Mouse (Mus musculus) kidney, adult 2 months (tissue): ENCODE results near the gene Gabbr2. TPM values are rescaled to one million over a fixed set of nuclear protein-coding genes. Genes with fewer than 3 reads are reported as not detected.

Source experiments
- DNase-seq: peaks from one replicate; pipeline ENCODE4 v3.0.0; 2021
- H3K27ac ChIP-seq: fragments of 200-500 bp; 2 replicates; pipeline ENCODE4 v1.5.1; 2012; ENCODE audit warnings: low read depth, low read length, control low read depth, inconsistent platforms; ENCODE audit not compliant: insufficient read depth
- H3K27me3 ChIP-seq: fragments of 200-500 bp; replicated peaks from 2 replicates; pipeline ENCODE4 v1.6.1; 2012; ENCODE audit warnings: mild to moderate bottlenecking, moderate library complexity, low read length, inconsistent platforms; ENCODE audit not compliant: control insufficient read depth, insufficient read depth
- H3K36me3 ChIP-seq: fragments of 200-500 bp; 2 replicates; pipeline ENCODE4 v1.6.1; 2012; ENCODE audit warnings: mild to moderate bottlenecking, moderate library complexity, low read length, inconsistent platforms; ENCODE audit not compliant: control insufficient read depth, insufficient read depth
- H3K4me1 ChIP-seq: fragments of 200-500 bp; 2 replicates; pipeline ENCODE4 v1.6.1; 2011; ENCODE audit warnings: low read length; ENCODE audit not compliant: control insufficient read depth, insufficient read depth
- H3K4me3 ChIP-seq: fragments of 200-500 bp; 2 replicates; pipeline ENCODE4 v1.5.1; 2011; ENCODE audit warnings: mild to moderate bottlenecking, low read depth, low read length, control low read depth; ENCODE audit not compliant: insufficient read depth
- CTCF ChIP-seq: fragments of 200-500 bp; conservative IDR thresholded peaks from 2 replicates; pipeline ENCODE4 v1.5.1; 2011; ENCODE audit warnings: low read depth, mild to moderate bottlenecking, control low read depth, low read length, moderate library complexity, mixed read lengths; ENCODE audit not compliant: insufficient read depth, insufficient read length
- POLR2A ChIP-seq: fragments of 200-500 bp; IDR thresholded peaks from one replicate; pipeline ENCODE4 v1.6.1; 2011; ENCODE audit warnings: low read depth, low read length, control low read depth
- WGBS: fragments of 180-500 bp; shearing (Covaris S2); methylation state at CpG from one replicate; pipeline ENCODE4 v1.1.7; 2018; 5-methylcytosine and 5-hydroxymethylcytosine counted together
- polyA plus RNA-seq: library from polyadenylated mRNA; depleted of rRNA; stranded (reverse); fragments of >200 nt; gene quantifications from 2 replicates; pipeline ENCODE4 v1.2.3, GENCODE M21; 2012

Gabbr2 gene
- polyA plus RNA-seq, 1 experiment = 0.28 TPM

- Histone ChIP-seq H3K4me1 (no peaks in the 10 kb centered on the region), H3K27me3 (no peaks in the 10 kb centered on the region), H3K27ac (no peak overlapping the region), H3K36me3 (no peaks in the 10 kb centered on the region), H3K4me3 (no peak overlapping the region)
- no peak for DNase-seq
- WGBS = 81% methylated on average over 6 of the region's 6 CpGs
- TF ChIP-seq POLR2A (no peak), CTCF (no peak)
Measured at GRCm38 (mm10) chr4:47023949-47024348, 32.3 kb upstream of the Gabbr2 start.

GRCm38 (mm10) chr4:47022804-47023603, 31.3 kb upstream of the Gabbr2 start:
- no peak overlapping the region for H3K27ac ChIP-seq
- H3K4me1 ChIP-seq = no peaks in the 10 kb centered on the region
- DNase-seq = no peak
- H3K27me3 ChIP-seq = no peaks in the 10 kb centered on the region
- no peak overlapping the region for H3K4me3 ChIP-seq
- WGBS = 64% methylated on average over 10 of the region's 10 CpGs
- no peaks in the 10 kb centered on the region for H3K36me3 ChIP-seq
- TF ChIP-seq CTCF (no peak), POLR2A (no peak)

- 23% methylated on average over 5 of the region's 5 CpGs for WGBS
- no peak for TF ChIP-seq POLR2A
- TF ChIP-seq CTCF = peak; percentile 74
- no peaks in the 10 kb centered on the region for H3K4me1 ChIP-seq
- peak; percentile 59 for DNase-seq
- no peaks in the 10 kb centered on the region for H3K27me3 ChIP-seq
- no peaks in the 10 kb centered on the region for H3K36me3 ChIP-seq
- H3K27ac ChIP-seq = no peak overlapping the region
- H3K4me3 ChIP-seq = no peak overlapping the region
Measured at GRCm38 (mm10) chr4:47020563-47020962, 28.9 kb upstream of the Gabbr2 start.

- Histone ChIP-seq H3K27me3 (no peaks in the 10 kb centered on the region), H3K4me1 (no peaks in the 10 kb centered on the region), H3K27ac (no peak overlapping the region), H3K36me3 (no peaks in the 10 kb centered on the region), H3K4me3 (no peak overlapping the region)
- no peak for DNase-seq
- no peak for TF ChIP-seq CTCF
- no peak for TF ChIP-seq POLR2A
- 34% methylated on average over 3 of the region's 3 CpGs for WGBS
Measured at GRCm38 (mm10) chr4:47015156-47015555, 23.5 kb upstream of the Gabbr2 start.

- Histone ChIP-seq H3K4me3 (no peak overlapping the region), H3K36me3 (no peaks in the 10 kb centered on the region), H3K27me3 (no peaks in the 10 kb centered on the region), H3K27ac (no peak overlapping the region), H3K4me1 (no peaks in the 10 kb centered on the region)
- WGBS = 23% methylated on average over 10 of the region's 10 CpGs
- no peak for DNase-seq
- TF ChIP-seq POLR2A (no peak), CTCF (no peak)
Measured at GRCm38 (mm10) chr4:47012476-47012875, 20.8 kb upstream of the Gabbr2 start.

- DNase-seq = peak; percentile 59
- Histone ChIP-seq H3K27me3 (no peaks in the 10 kb centered on the region), H3K4me3 (0 out of 2 replicates have a peak overlapping the region, but pooled peaks have one; percentile 14), H3K27ac (no peak overlapping the region), H3K4me1 (no peaks in the 10 kb centered on the region), H3K36me3 (no peaks in the 10 kb centered on the region)
- WGBS = 32% methylated on average over 12 of the region's 12 CpGs
- no peak for TF ChIP-seq POLR2A
Measured at GRCm38 (mm10) chr4:47010400-47011231, 18.9 kb upstream of the Gabbr2 start.
